Mouse (Mus musculus): Measurements from ENCODE around the gene Hoxb3.

Gene Hoxb3

DNA sequence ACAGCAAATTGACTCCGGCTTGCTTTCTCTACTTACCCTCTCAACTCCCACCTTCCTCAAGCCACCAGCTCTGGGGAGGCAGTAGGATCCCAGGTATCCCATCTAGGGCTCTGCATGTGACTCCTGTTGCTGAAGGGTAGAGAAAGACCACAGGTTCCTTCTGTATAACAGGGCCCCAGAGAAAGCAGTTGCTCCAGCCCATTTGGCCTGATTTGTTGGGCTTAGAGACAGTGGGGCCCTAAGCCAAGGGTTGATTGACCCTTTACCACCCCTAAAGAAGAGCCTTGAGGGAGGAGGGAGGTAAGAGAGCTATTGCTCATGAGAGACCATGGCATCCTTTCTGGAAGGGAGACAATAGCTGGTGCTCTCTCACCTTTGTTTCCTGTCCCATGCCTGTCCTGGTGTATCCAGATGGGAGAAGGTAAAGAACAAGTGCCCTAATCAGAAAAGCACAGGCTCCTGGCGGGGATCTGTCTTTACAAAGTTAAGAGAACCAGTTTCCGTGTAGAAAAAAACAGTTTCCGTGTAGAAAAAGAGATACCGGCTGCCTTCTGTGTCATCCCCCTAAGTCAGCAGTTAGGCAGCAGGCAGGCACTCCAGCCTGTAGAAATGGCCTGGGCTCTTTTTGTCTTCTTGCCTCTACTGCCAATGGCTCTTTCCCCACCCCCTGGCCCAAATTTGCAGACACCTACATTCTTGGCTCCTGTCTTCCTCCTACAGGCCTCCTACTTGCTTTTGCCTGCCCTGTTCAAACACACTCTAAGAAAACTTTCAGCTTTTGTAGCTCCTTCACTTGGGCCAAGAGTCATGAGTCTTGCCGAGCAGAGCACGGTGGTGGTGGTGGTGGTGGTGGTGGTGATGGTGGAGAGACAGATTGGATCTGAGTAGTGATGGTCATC, 16.1 kb downstream of the Hoxb3 start:
- no peak for DNase-seq (ENCODE audit: low read depth, low spot score)

DNA sequence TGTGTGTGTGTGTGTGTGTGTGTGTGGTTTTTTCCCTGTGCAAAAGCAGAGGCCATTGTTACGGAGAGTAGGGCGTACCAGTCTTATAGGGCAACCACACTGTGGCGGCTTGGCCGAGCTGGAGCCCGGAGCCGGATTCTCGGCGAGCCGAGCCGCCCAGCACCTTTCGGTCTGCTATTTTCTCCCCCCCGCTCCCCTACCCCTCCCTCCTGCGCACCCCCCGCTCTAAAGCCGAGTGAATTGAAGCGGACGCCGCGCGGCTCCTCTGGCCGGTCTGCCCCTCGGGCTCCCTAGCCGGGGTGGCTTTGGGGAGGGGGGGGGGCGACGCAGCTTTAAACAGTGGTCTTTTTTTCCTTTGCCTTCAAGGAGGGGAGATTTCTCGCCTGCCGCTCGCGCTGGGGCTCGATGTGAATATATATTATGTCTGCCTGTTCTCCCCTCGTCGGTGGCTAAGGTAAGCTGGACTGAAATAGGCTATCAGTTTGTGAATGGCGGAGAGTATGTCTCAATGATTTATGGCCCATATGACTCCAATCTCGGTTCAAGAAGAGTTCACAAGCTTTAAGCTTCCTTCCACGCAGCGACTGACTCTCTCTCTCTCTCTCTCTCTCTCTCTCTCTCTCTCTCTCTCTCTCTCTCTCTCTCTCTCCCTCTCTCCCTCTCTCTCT, 17.7 kb downstream of the Hoxb3 start:
- no peak for DNase-seq (ENCODE audit: low read depth, low spot score)

DNA sequence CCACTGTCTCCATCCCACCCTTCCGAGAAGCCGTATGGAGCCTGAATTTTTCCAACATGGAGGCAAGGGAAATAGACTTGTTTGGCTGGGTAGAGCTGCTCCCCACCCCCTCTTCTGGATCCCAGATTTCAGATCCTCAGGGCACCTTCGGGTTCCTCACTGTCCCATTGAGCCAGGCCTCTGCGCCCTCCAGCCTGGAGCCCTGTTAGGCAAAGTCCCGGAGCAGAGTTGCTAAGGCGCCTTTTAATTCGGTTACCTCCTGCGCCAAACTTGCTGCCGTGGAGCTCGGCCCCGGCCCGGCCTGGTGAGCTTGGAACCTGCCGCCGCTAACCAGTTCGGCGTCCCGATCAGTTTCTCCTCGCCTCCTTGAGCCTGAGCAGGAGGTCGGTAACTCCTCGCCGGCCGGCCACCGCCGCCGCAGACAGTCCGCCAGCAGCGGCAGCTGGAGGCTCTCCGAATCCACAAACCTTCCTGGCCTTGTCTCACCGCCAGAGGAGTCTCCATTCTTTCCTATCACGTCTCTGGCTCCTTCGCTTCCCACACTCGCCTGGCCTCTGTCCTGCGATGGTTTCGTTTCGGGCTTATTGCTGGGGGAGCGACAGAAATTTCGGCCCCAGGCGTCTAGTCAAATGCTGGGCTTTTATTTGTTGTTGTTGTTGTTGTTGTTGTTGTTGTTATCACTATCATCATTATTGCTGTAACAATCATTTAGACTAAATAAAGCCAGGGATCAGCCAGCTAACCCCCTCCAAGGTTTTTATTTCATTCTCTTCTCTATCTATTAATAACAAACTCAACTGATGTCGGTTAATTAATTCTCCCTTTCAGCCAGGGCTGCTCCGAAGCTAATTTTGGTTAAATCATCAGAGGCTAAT, 18.8 kb downstream of the Hoxb3 start:
- DNase-seq (ENCODE audit: low read depth, low spot score), result no peak

DNA sequence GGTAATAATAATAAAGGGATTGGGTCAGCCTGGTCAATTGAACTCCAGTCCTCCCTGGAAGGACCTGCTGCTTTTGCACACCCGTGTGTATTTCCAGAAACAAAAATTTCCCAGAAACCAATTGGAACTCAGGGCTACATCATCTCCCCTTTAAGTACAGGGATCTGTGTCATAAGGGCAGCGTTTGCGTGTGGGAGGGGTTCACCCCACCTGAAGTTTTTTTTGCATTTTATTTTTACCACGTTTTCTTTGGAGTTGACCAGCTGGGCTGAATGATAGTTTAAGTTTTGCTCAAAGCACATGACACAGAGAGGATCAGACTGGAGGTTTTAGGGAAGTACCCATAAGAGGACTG, 19.4 kb downstream of the Hoxb3 start:
- no peak for DNase-seq (ENCODE audit: low read depth, low spot score)

DNA sequence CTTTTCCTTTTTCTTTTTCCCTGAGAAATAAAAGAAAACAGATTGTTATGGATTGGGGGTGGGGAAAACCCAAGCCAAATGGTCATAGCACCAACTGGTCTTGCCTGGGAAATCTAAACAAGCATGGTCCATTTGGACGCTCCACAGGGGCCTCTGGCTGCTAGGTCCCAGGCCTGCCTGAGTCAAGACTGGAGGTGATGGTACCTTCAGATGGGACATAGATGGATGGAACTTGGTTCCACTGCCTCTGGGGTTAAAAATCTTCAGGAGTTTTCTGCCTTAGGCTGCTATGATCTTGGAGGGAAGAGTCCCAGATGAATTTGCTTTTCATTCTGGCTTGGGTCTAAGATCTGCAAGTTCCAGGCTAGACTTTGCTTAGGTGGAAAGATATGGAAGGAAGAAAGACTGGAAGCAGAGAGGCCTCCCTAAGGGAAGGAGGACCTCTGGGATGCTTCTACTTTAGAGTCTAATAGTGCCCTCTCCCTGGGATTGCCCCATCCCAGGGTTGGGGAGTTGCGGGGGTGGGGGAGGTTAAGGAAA, 20.1 kb downstream of the Hoxb3 start:
- DNase-seq (ENCODE audit: low read depth, low spot score), result no peak

DNA sequence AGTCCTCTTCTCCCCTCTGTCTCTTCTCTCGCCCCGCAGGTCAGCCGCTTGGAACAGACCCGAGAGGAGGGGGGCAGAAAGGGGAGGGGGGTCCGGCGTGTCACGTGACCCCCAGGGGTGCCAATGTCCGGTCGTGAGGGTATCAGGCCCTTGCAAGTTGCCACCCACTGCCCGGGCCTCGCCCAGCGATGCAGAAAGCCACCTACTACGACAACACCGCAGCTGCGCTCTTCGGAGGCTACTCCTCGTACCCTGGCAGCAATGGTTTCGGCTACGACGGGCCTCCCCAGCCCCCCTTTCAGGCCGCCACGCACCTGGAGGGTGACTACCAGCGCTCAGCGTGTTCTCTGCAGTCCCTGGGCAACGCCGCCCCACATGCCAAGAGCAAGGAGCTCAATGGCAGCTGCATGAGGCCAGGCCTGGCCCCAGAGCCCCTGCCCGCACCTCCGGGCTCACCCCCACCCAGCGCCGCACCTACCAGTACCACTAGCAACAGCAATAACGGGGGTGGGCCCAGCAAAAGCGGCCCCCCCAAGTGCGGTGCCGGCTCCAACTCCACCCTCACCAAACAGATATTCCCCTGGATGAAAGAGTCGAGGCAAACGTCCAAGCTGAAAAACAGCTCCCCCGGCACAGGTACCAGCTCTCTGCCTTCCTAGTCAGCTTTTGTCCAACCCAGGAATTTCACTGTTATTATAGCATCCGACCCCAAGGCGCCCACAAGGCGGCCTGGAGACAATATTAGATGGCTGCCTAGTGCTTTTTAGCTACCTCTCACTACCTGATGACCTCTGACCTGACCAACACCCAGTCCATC, 21.1 kb downstream of the Hoxb3 start:
- no peak for DNase-seq (ENCODE audit: low read depth, low spot score)

DNA sequence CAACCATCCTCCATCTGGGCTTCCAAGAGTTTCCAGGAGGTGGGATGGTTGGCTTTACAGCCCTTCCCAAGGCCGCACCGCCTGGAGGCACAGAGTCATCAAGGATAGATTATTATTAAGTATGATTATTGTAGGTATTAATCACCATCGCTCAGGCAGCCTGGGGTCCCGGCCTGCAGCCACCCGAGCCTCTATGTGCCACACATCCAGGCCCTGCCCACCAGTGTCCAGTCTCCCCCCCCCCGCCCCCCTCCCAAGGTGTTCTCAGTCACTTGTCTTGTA, 21.7 kb downstream of the Hoxb3 start:
- DNase-seq (ENCODE audit: low read depth, low spot score), result no peak

DNA sequence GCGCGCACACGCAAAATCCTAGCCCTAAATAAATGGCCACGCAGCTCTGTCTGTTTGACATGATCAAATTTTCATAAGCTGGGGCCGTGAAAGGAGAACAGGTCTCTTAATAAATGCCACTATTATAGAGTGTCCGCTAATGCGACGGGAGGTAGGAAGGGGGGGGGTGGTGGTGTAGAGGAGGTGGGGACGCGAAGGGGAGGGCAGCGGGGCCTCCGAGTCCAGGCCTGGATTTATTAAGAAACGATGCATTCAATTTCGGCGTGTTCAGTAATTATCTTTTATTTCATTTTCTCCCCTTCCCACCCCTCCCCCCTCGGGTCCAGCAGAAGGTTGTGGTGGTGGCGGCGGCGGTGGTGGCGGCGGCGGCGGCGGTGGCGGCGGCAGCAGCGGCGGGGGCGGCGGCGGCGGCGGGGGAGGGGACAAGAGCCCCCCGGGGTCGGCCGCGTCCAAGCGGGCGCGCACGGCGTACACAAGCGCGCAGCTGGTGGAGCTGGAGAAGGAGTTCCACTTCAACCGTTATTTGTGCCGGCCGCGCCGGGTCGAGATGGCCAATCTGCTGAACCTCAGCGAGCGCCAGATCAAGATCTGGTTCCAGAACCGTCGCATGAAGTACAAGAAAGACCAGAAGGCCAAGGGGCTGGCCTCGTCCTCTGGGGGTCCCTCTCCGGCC, 22.2 kb downstream of the Hoxb3 start:
- no peak for DNase-seq (ENCODE audit: low read depth, low spot score)

DNA sequence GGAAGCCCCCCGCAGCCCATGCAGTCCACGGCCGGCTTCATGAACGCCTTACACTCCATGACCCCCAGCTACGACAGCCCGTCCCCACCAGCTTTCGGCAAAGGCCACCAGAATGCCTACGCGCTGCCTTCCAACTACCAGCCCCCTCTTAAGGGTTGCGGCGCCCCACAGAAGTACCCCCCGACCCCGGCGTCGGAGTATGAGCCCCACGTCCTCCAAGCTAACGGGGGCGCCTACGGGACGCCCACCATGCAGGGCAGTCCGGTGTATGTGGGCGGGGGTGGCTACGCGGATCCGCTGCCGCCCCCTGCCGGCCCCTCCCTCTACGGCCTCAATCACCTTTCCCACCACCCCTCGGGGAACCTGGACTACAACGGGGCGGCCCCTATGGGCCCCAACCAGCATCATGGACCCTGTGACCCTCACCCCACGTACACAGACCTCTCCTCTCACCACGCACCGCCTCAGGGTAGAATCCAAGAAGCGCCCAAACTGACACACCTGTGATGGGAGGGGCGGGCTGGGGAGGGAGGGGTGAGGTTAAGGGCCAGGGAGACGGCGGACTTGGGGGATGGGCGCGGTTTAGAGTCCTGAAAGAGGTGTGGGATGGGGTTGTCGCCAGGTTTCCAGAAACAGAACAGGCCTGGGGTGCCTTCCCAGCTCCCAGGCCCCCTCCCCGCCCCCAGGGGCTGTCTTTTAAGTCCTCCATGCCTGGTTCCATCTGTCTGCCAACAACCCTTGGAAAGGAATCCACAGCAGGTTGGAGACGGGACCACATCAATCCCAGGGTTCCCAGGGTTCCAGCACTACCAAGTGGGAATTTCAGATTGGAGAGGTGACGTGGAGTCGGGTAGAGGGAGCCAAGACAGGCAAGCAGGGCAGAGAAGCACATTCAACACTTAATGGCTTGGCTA, 23.0 kb downstream of the Hoxb3 start:
- DNase-seq (ENCODE audit: low read depth, low spot score), result no peak

DNA sequence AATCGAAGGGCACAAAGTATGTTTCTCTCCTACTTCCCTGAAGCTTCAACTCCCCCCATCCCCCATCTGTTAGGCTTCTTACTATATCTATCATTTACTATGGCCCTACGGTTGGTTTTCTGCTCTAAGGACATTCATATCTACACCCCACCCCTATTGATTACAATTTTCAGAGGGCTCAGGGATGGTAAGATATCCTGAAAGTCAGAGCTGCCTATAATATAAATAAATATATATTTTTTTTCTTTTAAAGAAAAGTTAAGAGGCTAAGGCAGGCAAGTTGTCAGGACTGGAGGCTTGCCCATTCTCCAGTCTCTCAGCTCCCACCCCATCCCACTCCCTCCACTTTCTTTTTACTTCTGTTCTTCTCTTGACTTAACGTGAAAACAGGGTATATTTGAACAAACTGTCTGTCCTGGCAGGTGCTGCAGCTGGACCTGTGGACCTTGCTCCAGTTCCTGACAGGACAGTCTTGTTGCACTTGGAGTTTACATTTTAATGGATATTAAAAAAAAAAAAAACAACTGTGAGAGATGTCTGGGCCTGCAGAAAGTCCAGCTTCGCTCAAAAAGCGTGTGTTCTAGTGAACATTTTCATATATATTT, 23.9 kb downstream of the Hoxb3 start:
- no peak for DNase-seq (ENCODE audit: low read depth, low spot score)

DNA sequence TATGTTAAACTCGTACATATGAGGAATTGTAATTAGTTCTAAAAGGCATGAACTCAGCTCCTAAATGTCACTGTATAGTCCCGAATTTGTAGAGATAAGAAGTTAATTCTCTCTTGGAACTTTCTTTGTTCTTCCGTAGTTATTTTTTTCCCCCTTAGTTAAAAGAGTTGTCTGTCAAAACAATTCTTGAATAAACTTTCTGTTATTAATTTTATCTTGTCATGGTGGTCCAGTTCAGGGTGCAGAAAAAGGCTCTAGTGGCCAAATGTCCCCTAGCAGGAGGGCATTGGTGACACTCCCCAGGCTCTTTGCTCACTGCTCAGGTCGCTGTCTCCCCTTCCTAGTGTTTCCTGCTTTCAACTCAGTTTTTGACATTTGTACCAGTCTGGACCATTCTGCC, 24.6 kb downstream of the Hoxb3 start:
- no peak for DNase-seq (ENCODE audit: low read depth, low spot score)

DNA sequence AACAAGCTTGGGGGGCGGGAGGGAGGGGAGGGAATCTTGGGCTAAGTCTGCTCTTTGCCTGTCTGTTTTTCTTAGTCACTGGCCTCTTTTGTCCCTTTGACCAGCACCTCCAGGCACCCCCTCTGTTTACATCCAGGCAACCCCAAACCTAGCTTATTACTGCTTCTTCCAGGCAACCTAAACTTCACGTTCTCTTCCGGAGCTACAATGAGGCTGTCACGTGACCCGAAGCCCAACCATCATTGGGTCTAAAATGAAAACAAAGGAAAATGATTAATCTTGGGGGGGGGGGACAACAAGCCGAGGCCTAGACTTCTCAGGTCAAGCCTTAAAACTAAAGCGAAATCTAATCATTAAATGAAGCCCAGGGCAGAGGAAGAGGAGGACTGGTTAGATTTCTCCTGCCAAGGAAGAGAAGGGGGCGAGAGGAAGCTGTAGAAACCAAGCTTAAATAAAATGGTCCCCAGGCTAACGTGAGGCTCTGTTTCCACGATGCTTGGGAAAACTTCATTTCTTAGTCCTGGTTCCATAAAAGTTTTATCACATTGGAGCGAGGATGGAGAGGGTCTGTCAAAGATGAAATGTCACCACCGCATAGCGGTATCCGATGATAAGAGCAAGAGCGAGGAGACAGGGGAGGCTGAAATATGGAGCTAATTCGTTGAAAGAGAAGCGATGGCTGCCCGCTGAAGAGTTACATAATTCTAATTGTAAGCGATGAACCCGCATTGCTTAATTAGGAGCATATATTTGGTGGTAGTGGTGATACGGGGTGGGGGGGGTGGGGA, 25.2 kb downstream of the Hoxb3 start:
- DNase-seq (ENCODE audit: low read depth, low spot score), result no peak

DNA sequence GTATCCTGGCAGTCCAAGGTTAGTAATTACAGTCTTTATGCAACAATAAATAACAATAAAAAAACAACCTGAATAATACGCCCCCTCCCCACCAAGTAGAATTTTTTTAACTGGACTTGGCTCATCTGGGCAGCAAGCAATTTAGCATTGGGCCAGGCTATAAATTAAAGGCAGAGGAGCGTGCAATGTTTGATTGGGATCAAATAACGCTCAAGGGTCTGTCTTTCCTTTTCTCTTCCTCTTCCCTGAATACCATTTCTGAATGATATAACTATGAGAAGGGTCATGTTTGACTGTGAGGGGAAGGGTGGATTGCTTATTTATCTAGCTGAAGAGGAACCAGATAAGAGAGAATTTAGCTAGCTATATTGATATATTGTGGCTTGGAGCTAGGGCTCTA, 25.9 kb downstream of the Hoxb3 start:
- no peak for DNase-seq (ENCODE audit: low read depth, low spot score)

DNA sequence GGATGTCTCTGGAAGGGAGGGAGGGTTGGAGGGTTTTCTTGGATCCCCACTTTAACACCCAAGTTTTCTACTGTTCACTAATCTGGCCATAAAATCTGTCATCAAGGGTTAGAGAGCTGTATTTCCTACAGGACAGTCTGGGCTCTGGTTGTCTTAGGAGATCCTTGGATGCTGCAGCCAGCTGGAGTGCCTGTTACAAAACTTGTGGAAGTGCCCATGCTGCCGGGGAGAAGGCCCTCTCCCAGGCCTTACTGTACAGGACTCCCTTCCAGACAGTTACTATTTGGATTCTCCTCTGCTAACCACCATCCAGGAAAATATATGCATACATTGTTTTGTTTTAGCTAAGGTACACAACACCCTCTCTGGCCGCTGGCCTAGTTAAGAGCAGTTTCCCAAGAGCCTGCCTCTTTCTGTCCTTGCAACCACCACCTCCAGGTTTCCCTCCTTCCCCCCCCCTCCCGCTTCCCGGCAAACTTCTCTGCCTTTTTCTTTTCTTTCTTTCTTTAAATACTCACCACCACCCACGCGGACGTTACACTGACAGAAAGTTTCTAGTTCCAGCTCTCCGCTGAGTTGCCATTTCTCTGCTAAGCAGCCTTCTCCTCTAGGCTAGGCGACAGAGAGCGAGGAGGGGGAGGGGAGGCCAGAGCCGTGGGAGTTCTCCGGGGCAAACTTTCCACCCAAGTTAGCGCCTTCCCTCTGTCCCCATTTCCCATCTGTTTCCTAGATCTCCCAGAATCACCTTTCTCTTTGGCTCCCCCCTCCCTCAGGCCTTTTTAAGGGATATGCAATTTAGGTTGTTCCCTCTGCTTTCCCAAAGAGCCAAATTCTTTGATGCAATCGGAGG, 26.6 kb downstream of the Hoxb3 start:
- DNase-seq (ENCODE audit: low read depth, low spot score), result no peak

DNA sequence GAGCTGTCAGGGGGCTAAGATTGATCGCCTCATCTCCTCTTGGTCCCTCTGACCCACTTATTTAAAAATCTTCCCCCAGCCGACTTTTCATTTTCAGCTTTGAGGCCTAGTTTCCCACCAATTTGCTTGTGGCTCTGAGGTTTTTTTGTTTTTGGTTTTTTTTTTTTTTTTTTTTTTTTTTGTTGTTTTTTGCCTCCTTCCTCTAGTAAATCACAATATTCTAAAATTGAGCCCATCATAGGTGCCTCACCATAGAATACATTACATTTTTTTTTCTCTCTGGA, 27.2 kb downstream of the Hoxb3 start, which contains the start of gene Hoxb2:
Gene Hoxb2 (plus strand): TSS at position 185 of the 284 bp plus-strand sequence.
- no peak for DNase-seq (ENCODE audit: low read depth, low spot score)

DNA sequence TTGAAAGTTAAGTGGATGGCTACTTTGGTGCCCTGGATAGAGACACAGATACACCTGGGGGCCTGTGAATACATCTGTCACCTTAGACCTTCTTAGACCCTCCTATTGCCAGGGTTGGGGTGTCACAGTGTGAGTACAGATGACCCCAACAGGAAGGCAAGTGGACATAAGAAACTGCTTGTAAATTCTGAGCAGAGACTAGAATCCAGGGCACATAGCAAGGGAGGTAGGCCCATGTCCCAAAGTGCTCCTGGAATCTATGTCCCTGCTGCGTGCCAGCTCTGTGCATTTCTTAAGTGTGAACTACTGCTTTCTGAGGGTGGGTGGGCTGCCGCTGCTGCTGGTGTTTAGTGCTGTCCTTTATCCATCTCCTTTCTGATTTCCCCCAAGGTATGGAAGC, 27.7 kb downstream of the Hoxb3 start:
- no peak for DNase-seq (ENCODE audit: low read depth, low spot score)

DNA sequence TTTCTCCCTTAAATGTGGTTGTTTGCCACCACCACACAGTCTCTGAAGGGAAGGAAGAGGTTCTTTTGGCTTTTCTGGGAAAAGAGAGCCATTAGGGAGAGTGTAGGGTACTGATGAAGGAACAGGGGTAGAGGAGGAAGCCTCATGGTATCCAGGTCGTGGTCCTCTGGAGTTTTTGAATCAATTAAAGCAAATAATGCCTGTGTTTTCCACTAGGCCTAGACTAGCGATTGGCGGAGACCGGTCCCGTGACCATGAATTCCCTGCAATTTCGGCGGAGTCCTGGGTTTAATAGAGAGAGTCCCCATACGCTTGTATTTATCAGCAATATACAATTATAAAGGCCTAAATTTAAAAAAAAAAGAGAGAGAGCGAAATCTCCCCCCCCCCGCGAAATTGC, 28.2 kb downstream of the Hoxb3 start:
- DNase-seq (ENCODE audit: low read depth, low spot score), result no peak

DNA sequence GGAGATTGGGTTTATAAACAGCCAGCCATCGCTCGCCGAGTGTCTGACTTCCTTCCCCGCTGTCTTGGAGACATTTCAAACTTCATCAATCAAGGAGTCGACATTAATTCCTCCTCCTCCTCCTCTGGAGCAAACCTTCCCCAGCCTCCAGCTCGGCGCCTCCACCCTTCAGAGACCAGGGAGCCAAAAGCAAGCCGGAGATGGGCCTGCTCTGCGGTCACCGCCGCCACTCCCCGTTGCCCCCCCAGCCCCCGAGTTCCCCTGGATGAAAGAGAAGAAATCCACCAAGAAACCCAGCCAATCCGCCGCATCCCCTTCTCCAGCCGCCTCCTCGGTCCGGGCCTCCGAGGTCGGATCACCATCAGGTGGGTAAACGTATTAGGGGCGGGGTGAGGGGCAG, 28.7 kb downstream of the Hoxb3 start:
- no peak for DNase-seq (ENCODE audit: low read depth, low spot score)

Data from telencephalon, adult 2 months (tissue).